Mouse (Mus musculus) heart, adult 2 months (tissue): ENCODE results near the gene Brsk2. TPM values are rescaled to one million over a fixed set of nuclear protein-coding genes. Genes with fewer than 3 reads are reported as not detected.

Experiments used
- DNase-seq, 2 experiments: peaks; one replicate each; pipeline ENCODE4 v3.0.0; 2021
- H3K27ac ChIP-seq: fragments of 200-600 bp; 2 replicates; pipeline ENCODE4 v1.8.1; 2022
- H3K27me3 ChIP-seq: fragments of 200-500 bp; 2 replicates; pipeline ENCODE4 v1.6.1; 2012; ENCODE audit warnings: mild to moderate bottlenecking, low read length, inconsistent platforms, mixed read lengths; ENCODE audit not compliant: control insufficient read depth, insufficient read depth
- H3K36me3 ChIP-seq: fragments of 200-500 bp; 2 replicates; pipeline ENCODE4 v1.6.1; 2012; ENCODE audit warnings: low read length, inconsistent platforms; ENCODE audit not compliant: control insufficient read depth, insufficient read depth
- H3K4me1 ChIP-seq: fragments of 200-500 bp; 2 replicates; pipeline ENCODE4 v1.6.1; 2011; ENCODE audit warnings: low read length; ENCODE audit not compliant: control insufficient read depth, insufficient read depth
- H3K4me3 ChIP-seq: fragments of 200-600 bp; 2 replicates; pipeline ENCODE4 v1.8.1; 2022
- H3K79me2 ChIP-seq: fragments of 200-500 bp; replicated peaks from 2 replicates; pipeline ENCODE4 v1.6.1; 2012; ENCODE audit warnings: mild to moderate bottlenecking, inconsistent platforms, low read length, moderate library complexity, mixed read lengths; ENCODE audit not compliant: control insufficient read depth, insufficient read depth
- H3K9ac ChIP-seq: fragments of 200-500 bp; 2 replicates; pipeline ENCODE4 v1.6.1; 2012; ENCODE audit warnings: low read depth, mild to moderate bottlenecking, control low read depth, inconsistent platforms, low read length, mixed read lengths
- CTCF ChIP-seq: fragments of 200-600 bp; IDR thresholded peaks from 2 replicates; pipeline ENCODE4 v1.8.1; 2022; ENCODE audit warnings: antibody characterized with exemption, mild to moderate bottlenecking, moderate library complexity
- EP300 ChIP-seq: fragments of 200-500 bp; IDR thresholded peaks from 2 replicates; pipeline ENCODE4 v1.6.1; 2011; ENCODE audit warnings: low read depth, low read length, control low read depth; ENCODE audit not compliant: insufficient read depth
- POLR2A ChIP-seq: fragments of 200-500 bp; IDR thresholded peaks from 2 replicates; pipeline ENCODE4 v1.6.1; 2011; ENCODE audit warnings: mild to moderate bottlenecking, low read depth, low read length, control low read depth; ENCODE audit not compliant: insufficient read depth
- WGBS: fragments of 180-500 bp; shearing (Covaris S2); methylation state at CpG from one replicate; pipeline ENCODE4 v1.1.7; 2018; 5-methylcytosine and 5-hydroxymethylcytosine counted together
- intact Hi-C: fragments of 180-260 bp; cut with DNase I; formaldehyde crosslinking; loops from one replicate; pipeline ENCODE4 v1.15.1; 2025
- polyA plus RNA-seq: library from polyadenylated mRNA; depleted of rRNA; stranded (reverse); fragments of >200 nt; gene quantifications from 2 replicates; pipeline ENCODE4 v1.2.3, GENCODE M21; 2012
- total RNA-seq, 2 experiments: library from RNA; stranded (reverse); gene quantifications; 2 replicates each; pipeline ENCODE4 v1.2.3; 2021

Gene Brsk2
- total and polyA plus RNA-seq, 3 experiments, result 0.07 to 0.23 (median 0.18) TPM

DNA sequence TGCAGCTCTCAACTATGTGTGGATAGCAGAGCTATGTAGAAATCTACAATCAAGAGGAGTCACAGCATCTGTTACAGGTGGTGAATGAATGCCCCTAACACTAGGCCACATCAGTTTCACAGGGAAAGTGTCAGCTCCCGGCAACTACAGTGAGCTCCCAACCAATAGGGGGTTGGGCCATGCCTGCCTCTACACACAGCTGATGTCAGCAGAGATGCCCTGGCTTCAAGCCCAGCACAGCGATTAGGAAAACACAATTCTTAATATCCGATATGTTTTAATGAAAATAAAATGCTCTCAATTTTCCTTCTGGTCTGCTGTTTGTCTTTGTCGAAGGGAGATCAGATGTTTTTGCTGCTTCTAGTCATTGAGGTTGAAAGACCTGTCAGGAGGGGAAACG is 6.1 kb upstream of the Brsk2 start:
- Histone ChIP-seq H3K9ac (no peak overlapping the region), H3K79me2 (no peaks in the 10 kb centered on the region), H3K36me3 (no peaks in the 10 kb centered on the region), H3K4me1 (no peaks in the 10 kb centered on the region), H3K4me3 (no peak overlapping the region), H3K27ac (no peak overlapping the region), H3K27me3 (peaks cover 2% of the 10 kb centered on the region; the same call in 1 of the 2 replicates)
- no peak for TF ChIP-seq EP300
- no peak for TF ChIP-seq CTCF
- no peak for TF ChIP-seq POLR2A
- WGBS, result 58% methylated on average over 5 of the region's 5 CpGs
- intact Hi-C loops, result no loop called here
- DNase-seq, result no peak

GRCm38 (mm10) chr7:141945927-141946326 is 3.6 kb upstream of the Brsk2 start:
- Histone ChIP-seq H3K4me1 (no peaks in the 10 kb centered on the region), H3K27ac (no peak overlapping the region), H3K36me3 (no peaks in the 10 kb centered on the region), H3K9ac (no peak overlapping the region), H3K79me2 (no peaks in the 10 kb centered on the region), H3K4me3 (no peak overlapping the region), H3K27me3 (peaks cover 11% of the 10 kb centered on the region)
- TF ChIP-seq CTCF (no peak), EP300 (no peak), POLR2A (no peak)
- intact Hi-C loops, result loop anchor here (5.0 kb wide), 1 partner anchor 151 kb away; the partner anchor contains the start of gene Dusp8
- WGBS, result 20% methylated on average over 7 of the region's 7 CpGs
- DNase-seq, result no peak

GRCm38 (mm10) chr7:141947512-141947911 is 2.0 kb upstream of the Brsk2 start:
- H3K27me3 ChIP-seq, result peaks cover 16% of the 10 kb centered on the region
- intact Hi-C loops, result loop anchor here (5.0 kb wide), 1 partner anchor 150 kb away; the partner anchor contains the start of gene Dusp8

GRCm38 (mm10) chr7:141948045-141948444 is 1.5 kb upstream of the Brsk2 start:
- intact Hi-C loops, result loop anchor here (5.0 kb wide), 1 partner anchor 149 kb away; the partner anchor contains the start of gene Dusp8
- peaks cover 19% of the 10 kb centered on the region for H3K27me3 ChIP-seq
- H3K4me1 ChIP-seq, result no peaks in the 10 kb centered on the region
- no peaks in the 10 kb centered on the region for H3K36me3 ChIP-seq
- H3K27ac ChIP-seq, result no peak overlapping the region
- no peaks in the 10 kb centered on the region for H3K79me2 ChIP-seq
- WGBS, result 83% methylated on average over 1 of the region's 1 CpGs
- no peak overlapping the region for H3K9ac ChIP-seq
- no peak for DNase-seq
- TF ChIP-seq CTCF, result 0 out of 2 replicates have a peak, but pooled peaks have one; percentile 21
- TF ChIP-seq EP300, result no peak
- H3K4me3 ChIP-seq, result no peak overlapping the region

More at GRCm38 (mm10) chr7:141947512-141947911, 2.0 kb upstream of the Brsk2 start:
- Histone ChIP-seq H3K36me3 (no peaks in the 10 kb centered on the region), H3K4me1 (no peaks in the 10 kb centered on the region), H3K4me3 (no peak overlapping the region), H3K79me2 (no peaks in the 10 kb centered on the region), H3K9ac (no peak overlapping the region), H3K27ac (no peak overlapping the region)
- no peak for DNase-seq
- TF ChIP-seq EP300, result no peak
- TF ChIP-seq CTCF, result no peak
- TF ChIP-seq POLR2A, result no peak

DNA sequence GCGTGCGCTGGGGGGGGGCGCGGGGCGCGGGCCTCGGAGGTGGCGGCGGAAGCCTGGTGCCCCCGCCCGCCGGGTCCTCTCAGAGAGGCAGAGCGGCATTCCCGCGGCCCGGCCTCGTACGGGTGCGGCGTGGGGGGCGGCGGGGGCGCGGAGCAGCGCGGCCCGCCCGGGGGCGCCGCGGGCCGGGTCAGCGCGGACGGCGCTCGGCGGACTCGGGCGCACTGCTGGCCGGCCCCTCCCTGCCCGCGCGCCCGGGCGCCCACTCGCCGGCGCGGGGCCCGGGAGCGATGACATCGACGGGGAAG is 200 bp downstream of the Brsk2 start:
- no peak for DNase-seq
- WGBS, result under 1% methylated on average over 31 of the region's 54 CpGs
- H3K9ac ChIP-seq, result peak overlapping the region; percentile 44
- TF ChIP-seq EP300 (no peak), POLR2A (no peak), CTCF (no peak)
- no peaks in the 10 kb centered on the region for H3K79me2 ChIP-seq
- no peaks in the 10 kb centered on the region for H3K36me3 ChIP-seq
- peaks cover 19% of the 10 kb centered on the region for H3K27me3 ChIP-seq
- H3K4me1 ChIP-seq, result no peaks in the 10 kb centered on the region
- intact Hi-C loops, result loop anchor here (5.0 kb wide), 1 partner anchor 148 kb away; the partner anchor contains the start of gene Dusp8
- H3K27ac ChIP-seq, result no peak overlapping the region
- H3K4me3 ChIP-seq, result peak overlapping the region; percentile 49

DNA sequence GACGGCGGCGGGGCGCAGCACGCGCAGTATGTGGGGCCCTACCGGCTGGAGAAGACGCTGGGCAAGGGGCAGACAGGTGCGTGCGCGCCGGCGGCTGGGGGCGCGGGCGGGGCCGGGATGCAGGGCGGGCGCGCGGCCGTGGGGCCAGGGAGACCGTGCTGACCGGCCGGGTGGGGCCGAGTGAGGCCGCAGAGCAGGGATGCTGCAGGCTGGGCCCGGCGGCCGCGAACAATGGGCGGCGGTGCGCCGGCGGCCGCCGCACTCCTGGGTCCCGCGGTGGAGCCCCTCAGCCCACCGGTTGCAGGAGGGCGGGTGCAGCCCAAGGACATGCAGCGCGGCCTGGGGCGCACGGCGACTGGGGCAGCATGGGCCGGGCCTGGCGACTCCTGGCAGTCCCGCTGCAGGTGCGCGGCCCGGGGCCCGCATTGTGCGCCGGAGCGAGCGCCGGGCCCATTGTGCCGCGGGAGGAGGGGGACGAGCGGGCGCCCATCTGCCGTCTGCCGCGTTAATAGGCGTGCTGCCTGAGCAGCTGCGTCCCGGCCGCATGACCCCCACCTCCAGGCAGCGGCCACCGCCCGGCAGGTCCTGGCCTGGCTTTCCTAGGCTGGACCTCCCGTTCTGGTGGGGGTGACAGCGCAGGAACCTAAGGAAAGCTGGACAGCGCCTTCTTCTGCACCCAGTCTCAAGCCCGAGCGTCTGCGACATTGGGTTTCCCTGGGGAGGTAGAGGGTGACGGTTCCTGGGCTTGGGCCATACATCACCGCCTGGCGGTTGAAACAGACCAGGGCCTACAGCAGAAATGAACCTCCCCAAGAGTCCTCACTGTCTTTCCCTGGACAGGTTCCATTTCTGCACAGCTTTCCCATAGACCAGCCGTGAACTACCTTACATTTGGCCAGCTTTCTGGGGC is 808 bp downstream of the Brsk2 start:
- no peaks in the 10 kb centered on the region for H3K4me1 ChIP-seq
- WGBS, result 2% methylated on average over 83 of the region's 84 CpGs
- no peak overlapping the region for H3K27ac ChIP-seq
- TF ChIP-seq CTCF (peak; percentile 24; the same call in 1 of the 2 replicates), POLR2A (no peak)
- peak overlapping the region; percentile 44 for H3K9ac ChIP-seq
- intact Hi-C loops, result no loop called here
- no peaks in the 10 kb centered on the region for H3K36me3 ChIP-seq
- DNase-seq, result peak; percentile 21 to 31
- peak overlapping the region; percentile 35 for H3K4me3 ChIP-seq
- H3K79me2 ChIP-seq, result no peaks in the 10 kb centered on the region
- peaks cover 19% of the 10 kb centered on the region for H3K27me3 ChIP-seq
